Mouse (Mus musculus) midbrain, embryonic 14.5 days (tissue): ENCODE measurements around the gene Gtf2ird1. TPM values are rescaled to one million over a fixed set of nuclear protein-coding genes. Genes with fewer than 3 reads are reported as not detected.
"Not testable (repeated sequence)": the region's sequence is repeated elsewhere in the genome, so short reads cannot be mapped to it uniquely, and the experiment has no call there.

Experiments used
- ATAC-seq: fragments of 200-750 bp; cut with Nextera tagmentation; 2 replicates; pipeline ENCODE4 v1.8.0; 2017; ENCODE audit warnings: moderate number of reproducible peaks, moderate library complexity; ENCODE audit not compliant: low FRiP score, low TSS enrichment
- DNase-seq: peaks from one replicate; pipeline ENCODE4 v3.0.0-alpha.2; 2015
- H3K27ac ChIP-seq: fragments of 300-500 bp; sonication (generic); replicated peaks from 2 replicates; pipeline ENCODE4 v1.5.1; 2014; ENCODE audit warnings: mild to moderate bottlenecking, low read depth, low read length, moderate library complexity
- H3K27me3 ChIP-seq: fragments of 300-500 bp; sonication (generic); 2 replicates; pipeline ENCODE4 v1.6.1; 2014; ENCODE audit warnings: low read length, control low read depth, mixed read lengths; ENCODE audit not compliant: control insufficient read depth, insufficient read depth
- H3K36me3 ChIP-seq: fragments of 300-500 bp; sonication (generic); 2 replicates; pipeline ENCODE4 v1.6.1; 2014; ENCODE audit warnings: low read length, control low read depth; ENCODE audit not compliant: control insufficient read depth, insufficient read depth
- H3K4me1 ChIP-seq: fragments of 300-500 bp; sonication (generic); 2 replicates; pipeline ENCODE4 v1.6.1; 2014; ENCODE audit warnings: mild to moderate bottlenecking, antibody characterized with exemption, low read length, control low read depth; ENCODE audit not compliant: control insufficient read depth, insufficient read depth
- H3K4me2 ChIP-seq: fragments of 300-500 bp; sonication (generic); 2 replicates; pipeline ENCODE4 v1.6.1; 2014; ENCODE audit warnings: mild to moderate bottlenecking, low read length, moderate library complexity
- H3K4me3 ChIP-seq: fragments of 300-500 bp; sonication (generic); replicated peaks from 2 replicates; pipeline ENCODE4 v1.5.1; 2014; ENCODE audit warnings: low read depth, low read length
- H3K9ac ChIP-seq: fragments of 300-500 bp; sonication (generic); replicated peaks from 2 replicates; pipeline ENCODE4 v1.6.1; 2014; ENCODE audit warnings: mild to moderate bottlenecking, low read length, moderate library complexity
- H3K9me3 ChIP-seq: fragments of 300-500 bp; sonication (generic); 2 replicates; pipeline ENCODE4 v1.6.1; 2016; ENCODE audit warnings: low read length, control low read depth, mixed read lengths; ENCODE audit not compliant: control insufficient read depth
- WGBS: fragments of 180-500 bp; shearing (Covaris S2); extraction: QIAGEN DNeasy Blood & Tissue Kit; methylation state at CpG from one replicate; pipeline ENCODE4 v1.1.7; 2014; 5-methylcytosine and 5-hydroxymethylcytosine counted together
- polyA plus RNA-seq: library from polyadenylated mRNA; unstranded; fragments of >200 nt; fragmentation: Nextera tagmentation; extraction: Ambion mirVana; gene quantifications from 2 replicates; pipeline ENCODE4 v1.2.1, GENCODE M21; 2014

Gtf2ird1 gene
- polyA plus RNA-seq, 1 experiment from 2014 or later: 75.1 TPM

- no peaks in the 10 kb centered on the region for H3K4me1 ChIP-seq
- DNase-seq: no peak
- no peaks in the 10 kb centered on the region for H3K27me3 ChIP-seq
- H3K9ac ChIP-seq: no peak overlapping the region
- ATAC-seq: no peak
- no peaks in the 10 kb centered on the region for H3K9me3 ChIP-seq
- H3K27ac ChIP-seq: no peak overlapping the region
- H3K36me3 ChIP-seq: no peaks in the 10 kb centered on the region
- H3K4me2 ChIP-seq: no peak overlapping the region
- no peak overlapping the region for H3K4me3 ChIP-seq
- 94% methylated on average over 4 of the region's 4 CpGs for WGBS
Measured at GRCm38 (mm10) chr5:134460546-134460945, 4.0 kb upstream of the Gtf2ird1 start.

GRCm38 (mm10) chr5:134459096-134459495 lies 2.6 kb upstream of the Gtf2ird1 start:
- Histone ChIP-seq H3K27ac (no peak overlapping the region), H3K4me3 (no peak overlapping the region), H3K4me1 (peaks cover 14% of the 10 kb centered on the region), H3K4me2 (no peak overlapping the region), H3K27me3 (no peaks in the 10 kb centered on the region), H3K9me3 (no peaks in the 10 kb centered on the region), H3K36me3 (no peaks in the 10 kb centered on the region), H3K9ac (no peak overlapping the region)
- ATAC-seq (no peak), DNase-seq (no peak)
- 85% methylated on average over 7 of the region's 7 CpGs for WGBS

GRCm38 (mm10) chr5:134458416-134458815 lies 1.9 kb upstream of the Gtf2ird1 start:
- ATAC-seq: no peak
- Histone ChIP-seq H3K36me3 (no peaks in the 10 kb centered on the region), H3K27ac (no peak overlapping the region), H3K4me2 (no peak overlapping the region), H3K27me3 (no peaks in the 10 kb centered on the region), H3K9me3 (no peaks in the 10 kb centered on the region), H3K9ac (no peak overlapping the region), H3K4me1 (peaks cover 17% of the 10 kb centered on the region), H3K4me3 (no peak overlapping the region)
- 94% methylated on average over 3 of the region's 3 CpGs for WGBS
- no peak for DNase-seq

DNA sequence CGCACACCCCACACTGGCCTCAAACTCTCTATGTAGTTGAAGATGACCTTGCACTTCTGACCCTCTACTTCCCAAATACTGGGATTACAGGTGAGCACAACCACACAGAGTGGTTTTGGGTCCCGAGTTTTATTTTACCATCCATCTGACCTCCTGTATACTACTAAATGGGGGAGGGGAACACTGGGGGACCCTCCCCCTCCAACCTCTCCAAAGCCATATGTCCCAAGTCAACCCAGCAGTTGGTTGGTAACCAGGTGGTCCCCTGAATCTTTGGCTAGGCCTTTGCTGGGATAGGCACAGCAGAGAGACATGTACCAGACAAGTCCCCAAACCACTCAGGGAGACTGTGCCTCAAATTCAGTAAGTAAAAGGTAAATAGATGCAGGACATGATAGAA lies 855 bp upstream of the Gtf2ird1 start:
- no peak for DNase-seq
- no peak for ATAC-seq
- peaks cover 17% of the 10 kb centered on the region for H3K4me1 ChIP-seq
- H3K9me3 ChIP-seq: no peaks in the 10 kb centered on the region
- WGBS: 97% methylated on average over 2 of the region's 2 CpGs
- H3K27me3 ChIP-seq: no peaks in the 10 kb centered on the region
- no peak overlapping the region for H3K27ac ChIP-seq
- H3K4me2 ChIP-seq: no peak overlapping the region
- no peaks in the 10 kb centered on the region for H3K36me3 ChIP-seq
- no peak overlapping the region for H3K9ac ChIP-seq
- H3K4me3 ChIP-seq: no peak overlapping the region

GRCm38 (mm10) chr5:134455914-134456423 lies 547 bp downstream of the Gtf2ird1 start:
- peak overlapping the region; percentile 86 for H3K4me2 ChIP-seq
- H3K9me3 ChIP-seq: no peaks in the 10 kb centered on the region
- peak overlapping the region; percentile 71 for H3K4me3 ChIP-seq
- no peaks in the 10 kb centered on the region for H3K36me3 ChIP-seq
- WGBS: under 1% methylated on average over 17 of the region's 17 CpGs
- peak overlapping the region; percentile 94 for H3K27ac ChIP-seq
- peak; percentile 86 for DNase-seq
- H3K27me3 ChIP-seq: no peaks in the 10 kb centered on the region
- ATAC-seq: peak; percentile 77
- H3K9ac ChIP-seq: peak overlapping the region; percentile 86
- peaks cover 17% of the 10 kb centered on the region for H3K4me1 ChIP-seq

DNA sequence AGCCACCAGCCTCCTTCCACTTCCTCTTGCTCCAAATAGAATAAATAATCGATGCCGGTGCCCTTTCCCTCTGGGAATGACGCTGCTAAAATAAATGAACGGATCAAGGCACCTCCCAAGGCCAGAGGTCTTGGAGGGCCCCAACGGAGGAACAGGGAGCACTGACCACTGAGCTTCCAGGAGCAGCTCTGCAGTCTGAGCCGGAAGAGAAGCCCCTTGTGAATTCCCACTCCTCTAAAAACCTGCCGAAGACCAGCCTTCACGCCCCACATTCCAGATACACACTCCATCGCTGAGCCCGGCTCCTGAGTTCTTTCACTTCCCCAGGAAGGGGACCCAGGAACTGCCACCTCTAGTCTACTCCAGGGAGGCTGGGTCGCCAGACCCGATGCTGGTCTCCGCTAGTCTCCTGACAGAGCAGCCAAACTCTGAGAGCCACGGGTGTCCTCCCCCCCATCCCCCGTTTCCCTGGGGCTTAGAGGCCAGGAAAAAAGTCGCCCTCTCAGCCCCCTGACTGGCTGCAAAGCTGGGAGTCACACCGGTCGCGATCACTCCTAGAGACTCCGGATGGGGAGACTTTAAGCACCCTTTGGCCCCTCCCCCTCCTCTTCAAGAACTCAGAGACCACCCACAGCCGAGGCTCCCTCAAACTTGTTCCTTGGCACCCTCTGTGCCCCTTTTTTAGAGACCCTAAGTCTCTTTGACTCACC lies 1.2 kb downstream of the Gtf2ird1 start:
- Histone ChIP-seq H3K4me1 (peaks cover 17% of the 10 kb centered on the region), H3K9me3 (no peaks in the 10 kb centered on the region), H3K4me2 (peak overlapping the region; percentile 86), H3K9ac (peak overlapping the region; percentile 86), H3K27ac (peak overlapping the region; percentile 94), H3K27me3 (no peaks in the 10 kb centered on the region), H3K36me3 (no peaks in the 10 kb centered on the region), H3K4me3 (peak overlapping the region; percentile 71)
- WGBS: under 1% methylated on average over 21 of the region's 21 CpGs
- DNase-seq: peak; percentile 73
- ATAC-seq: peak; percentile 47; the same call in 1 of the 2 replicates

DNA sequence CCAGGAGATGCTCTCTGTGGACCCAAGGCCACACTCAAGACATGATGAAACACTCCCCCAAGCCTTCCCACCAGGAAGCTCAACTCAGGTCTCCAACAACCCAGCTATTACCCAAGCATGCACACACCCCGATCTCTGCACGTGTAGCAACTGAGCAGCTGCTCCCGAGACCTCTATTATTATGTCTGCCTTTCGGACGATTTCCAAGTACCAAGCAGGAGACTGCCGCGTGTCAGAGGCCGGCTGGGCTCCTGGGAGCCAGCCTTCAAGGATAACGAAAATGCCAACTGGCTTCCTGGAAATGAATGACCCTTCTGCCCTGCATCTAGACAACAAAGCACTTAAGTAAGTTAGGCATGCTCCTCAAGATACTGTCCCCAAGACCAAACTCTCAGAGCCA lies 2.1 kb downstream of the Gtf2ird1 start:
- ATAC-seq (no peak), DNase-seq (no peak)
- Histone ChIP-seq H3K9ac (peak overlapping the region; percentile 86), H3K36me3 (no peaks in the 10 kb centered on the region), H3K4me2 (peak overlapping the region; percentile 86), H3K4me1 (peaks cover 17% of the 10 kb centered on the region), H3K27me3 (no peaks in the 10 kb centered on the region), H3K9me3 (no peaks in the 10 kb centered on the region), H3K27ac (peak overlapping the region; percentile 94; the same call in 1 of the 2 replicates), H3K4me3 (peak overlapping the region; percentile 71)
- 13% methylated on average over 9 of the region's 9 CpGs for WGBS

DNA sequence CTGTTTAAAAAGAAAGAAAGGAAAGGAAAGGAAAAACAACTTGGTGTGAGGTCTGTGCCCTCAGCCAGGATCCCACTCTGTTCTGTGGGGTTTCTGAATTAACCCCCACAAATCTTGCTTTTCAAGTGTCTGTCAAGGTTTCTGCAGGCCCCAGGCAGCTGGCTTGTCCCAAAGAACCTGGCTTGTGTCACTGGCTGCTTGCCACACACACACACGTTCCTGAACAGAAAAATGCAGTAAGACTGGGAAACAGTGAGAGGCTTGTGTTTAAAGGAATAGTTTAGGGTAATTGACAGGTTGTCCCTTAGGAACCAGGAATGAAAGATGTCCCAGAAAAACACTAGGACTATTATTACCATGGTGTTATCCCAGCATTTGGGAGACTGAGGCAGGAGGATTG lies 2.9 kb downstream of the Gtf2ird1 start:
- 18% methylated on average over 1 of the region's 1 CpGs for WGBS
- H3K27ac ChIP-seq: no peak overlapping the region

DNA sequence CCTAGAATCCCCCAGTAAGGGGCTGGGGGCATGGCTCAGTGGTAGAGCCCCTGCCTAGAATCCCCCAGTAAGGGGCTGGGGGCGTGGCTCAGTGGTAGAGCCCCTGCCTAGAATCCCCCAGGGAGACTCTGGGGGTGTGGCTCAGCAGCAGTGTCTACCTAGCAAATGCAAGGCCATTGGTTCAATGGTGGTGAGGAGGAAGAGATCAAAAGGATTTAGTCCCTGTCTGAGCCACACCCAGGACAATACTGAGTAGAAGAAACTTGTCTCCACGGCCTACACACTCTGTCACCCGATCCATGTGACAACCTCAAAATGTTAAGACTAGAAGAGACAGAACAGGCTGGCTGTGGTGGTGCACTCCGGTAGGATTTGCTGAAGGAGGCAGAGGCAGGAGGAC lies 9.8 kb downstream of the Gtf2ird1 start:
- H3K4me1 ChIP-seq, H3K27ac ChIP-seq, H3K4me2 ChIP-seq, H3K9ac ChIP-seq, H3K36me3 ChIP-seq, ATAC-seq, DNase-seq, H3K9me3 ChIP-seq, H3K27me3 ChIP-seq, H3K4me3 ChIP-seq: not testable (repeated sequence)
- 96% methylated on average over 4 of the region's 4 CpGs for WGBS

More for the DNA sequence above, 2.9 kb downstream of the Gtf2ird1 start:
- Histone ChIP-seq H3K36me3 (no peaks in the 10 kb centered on the region), H3K9me3 (no peaks in the 10 kb centered on the region), H3K4me1 (peaks cover 17% of the 10 kb centered on the region), H3K4me3 (no peak overlapping the region), H3K9ac (no peak overlapping the region), H3K27me3 (no peaks in the 10 kb centered on the region), H3K4me2 (peak overlapping the region; percentile 86; the same call in 1 of the 2 replicates)
- ATAC-seq (no peak), DNase-seq (peak; percentile 48)
